Mouse (Mus musculus) cerebral cortex, adult 2 months (tissue): Measurements from ENCODE around the gene Fbln5.

Source experiments
- WGBS: fragments of 180-500 bp; shearing (Covaris S2); methylation state at CpG from one replicate; pipeline ENCODE4 v1.1.7; 2018; 5-methylcytosine and 5-hydroxymethylcytosine counted together

Gene Fbln5

GRCm38 (mm10) chr12:101818608-101819370 is at the start of gene Fbln5:
Gene Fbln5 (minus strand): TSS chr12:101819055.
- 2% methylated on average over 46 of the region's 46 CpGs for WGBS

DNA sequence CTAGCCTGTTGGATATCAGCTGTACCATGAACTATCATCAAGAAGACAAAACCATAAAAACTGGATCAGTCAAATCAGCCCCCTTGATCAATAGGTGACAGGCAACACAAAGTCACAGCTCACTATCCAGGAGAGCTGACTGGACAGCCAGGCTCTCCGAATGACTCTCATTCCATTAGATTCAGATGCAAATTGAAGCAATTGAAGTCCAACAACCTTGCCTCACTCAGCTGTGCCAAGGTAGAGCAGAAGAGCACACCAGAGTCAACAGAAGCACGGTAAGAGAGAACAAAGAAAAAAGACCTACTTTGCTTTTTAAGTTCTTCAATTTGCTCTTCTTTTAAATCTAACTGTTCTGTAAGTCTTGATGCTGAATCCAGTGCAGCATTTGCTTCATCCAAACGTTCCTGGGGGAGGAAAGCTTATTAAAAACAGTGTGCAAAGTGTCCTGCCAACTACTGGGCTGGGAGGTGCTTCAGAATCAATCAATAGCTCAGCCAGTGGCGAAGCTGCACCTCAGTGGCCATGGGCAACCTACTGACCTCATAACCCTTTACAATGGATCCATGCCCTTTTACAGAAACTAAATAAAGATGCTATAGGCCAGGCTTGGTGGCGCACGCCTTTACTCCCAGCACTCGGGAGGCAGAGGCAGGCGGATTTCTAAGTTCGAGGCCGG is 43.6 kb upstream of the Fbln5 start:
- WGBS = 86% methylated on average over 10 of the region's 10 CpGs

GRCm38 (mm10) chr12:101860256-101860655 is 41.4 kb upstream of the Fbln5 start:
- WGBS = 94% methylated on average over 1 of the region's 1 CpGs

GRCm38 (mm10) chr12:101858011-101858410 is 39.2 kb upstream of the Fbln5 start:
- WGBS = 93% methylated on average over 5 of the region's 5 CpGs

DNA sequence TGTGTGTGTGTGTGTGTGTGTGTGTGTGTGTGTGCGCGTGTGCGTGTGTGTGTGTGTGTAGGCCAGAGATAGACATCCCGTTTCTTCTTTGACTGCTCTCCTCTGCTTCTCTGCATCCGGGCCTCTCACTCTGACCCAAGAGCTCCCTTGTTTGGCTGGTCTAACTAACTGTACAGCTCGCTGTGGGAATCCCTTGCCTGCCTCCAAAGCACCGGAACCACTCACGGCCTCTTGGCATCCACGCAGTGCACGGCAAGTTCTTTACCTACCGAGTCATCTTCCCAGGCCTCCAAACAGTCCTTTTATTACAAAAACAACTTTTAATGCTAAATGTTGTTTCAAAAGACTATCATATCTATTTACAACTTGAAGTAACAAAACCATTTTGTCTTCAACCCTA is 35.5 kb upstream of the Fbln5 start:
- 87% methylated on average over 11 of the region's 11 CpGs for WGBS

DNA sequence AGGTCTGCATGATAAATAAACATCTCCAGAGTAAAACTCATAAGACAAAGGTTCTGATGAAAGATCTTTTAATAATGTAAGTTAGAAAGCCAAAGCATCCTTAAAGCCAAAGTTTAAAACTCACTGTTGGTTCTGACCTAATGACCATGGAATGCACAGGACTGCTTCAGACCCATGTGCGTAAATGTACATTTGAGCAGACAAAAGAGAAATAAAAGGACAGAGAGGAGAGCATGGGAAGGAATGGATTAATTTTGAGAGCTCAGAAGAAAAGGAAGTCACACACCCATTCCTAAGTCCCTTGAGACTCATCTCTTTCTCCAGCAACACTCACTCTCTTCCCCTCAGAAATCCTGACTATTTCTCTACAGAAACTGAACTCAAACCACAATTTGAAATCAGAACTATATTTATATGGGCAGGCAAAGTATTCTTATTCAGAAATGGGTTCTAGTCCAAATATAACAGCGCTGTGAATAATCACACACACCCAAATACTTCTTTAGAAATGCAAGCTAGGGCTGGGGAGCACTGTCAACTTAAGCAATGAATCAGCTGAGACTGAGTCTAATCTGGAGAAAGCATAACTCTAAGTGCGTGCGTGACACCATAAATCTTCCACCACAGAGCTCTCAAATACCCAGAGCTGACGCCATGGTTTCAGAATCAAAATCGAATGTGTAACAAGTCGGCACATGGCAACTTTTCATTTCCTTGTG is 33.1 kb upstream of the Fbln5 start:
- 60% methylated on average over 7 of the region's 7 CpGs for WGBS

DNA sequence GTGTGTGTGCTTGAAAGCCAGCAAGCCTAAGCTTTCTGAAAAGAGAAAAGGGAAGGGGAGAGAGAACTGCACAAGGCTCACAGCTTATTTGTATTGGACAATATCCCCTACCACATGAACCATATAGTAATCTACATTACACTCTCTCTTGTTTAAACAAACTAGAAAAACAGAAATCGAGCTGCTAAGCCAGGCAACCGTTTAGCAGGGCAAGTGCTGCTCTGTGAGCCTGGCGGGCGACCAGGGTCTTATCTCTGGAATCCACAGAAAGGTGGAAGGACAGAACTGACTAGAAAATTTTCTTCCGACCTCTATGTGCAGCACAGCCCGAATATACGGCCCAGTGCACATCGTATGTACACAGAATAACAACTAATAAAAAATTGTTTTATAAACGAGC is 32.5 kb upstream of the Fbln5 start:
- 87% methylated on average over 9 of the region's 9 CpGs for WGBS

- 87% methylated on average over 10 of the region's 10 CpGs for WGBS
Observed at GRCm38 (mm10) chr12:101836546-101837274, 17.9 kb upstream of the Fbln5 start.

DNA sequence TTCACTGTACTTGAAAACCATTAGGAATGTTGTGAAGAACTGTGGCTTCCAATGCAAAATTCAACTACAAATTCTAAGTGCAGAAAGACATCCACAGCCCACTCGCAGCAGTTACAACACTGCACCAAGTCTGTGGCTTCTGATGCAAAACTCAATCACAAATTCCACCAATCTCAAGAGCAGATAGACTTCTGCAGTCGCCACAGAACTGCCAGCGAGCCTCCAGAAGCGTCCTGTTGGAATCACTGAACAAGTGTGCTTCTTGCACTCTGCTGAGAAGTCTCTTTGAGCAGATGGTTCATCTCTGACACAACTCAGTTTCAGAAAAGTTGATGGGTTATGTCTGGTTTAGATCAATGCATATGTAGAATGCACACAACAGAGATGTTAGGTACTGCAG is 15.9 kb upstream of the Fbln5 start:
- 76% methylated on average over 4 of the region's 4 CpGs for WGBS

DNA sequence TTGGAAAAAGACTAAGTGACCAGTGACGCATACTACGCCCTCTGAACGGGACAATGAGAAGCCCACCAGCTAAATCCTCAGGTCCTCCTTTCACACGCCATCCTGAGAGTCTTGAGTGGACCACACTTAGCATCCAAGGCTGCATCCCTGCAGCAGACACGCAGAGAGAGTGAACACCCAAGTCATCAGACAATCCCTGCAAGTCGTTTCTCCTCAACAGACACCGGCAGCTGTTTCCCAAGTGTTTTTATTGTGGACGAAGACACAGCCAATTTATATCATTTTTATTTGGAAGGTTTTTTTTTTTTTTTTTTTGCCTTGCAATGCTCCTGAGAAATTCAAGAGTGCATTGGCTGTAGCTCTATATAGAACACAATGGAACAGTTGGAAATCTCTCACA is 14.9 kb upstream of the Fbln5 start:
- WGBS = 94% methylated on average over 8 of the region's 8 CpGs

GRCm38 (mm10) chr12:101833115-101833506 is 14.3 kb upstream of the Fbln5 start:
- WGBS = 97% methylated on average over 6 of the region's 6 CpGs

GRCm38 (mm10) chr12:101832179-101833114 is 13.6 kb upstream of the Fbln5 start:
- WGBS = 85% methylated on average over 7 of the region's 7 CpGs

GRCm38 (mm10) chr12:101831221-101831620 is 12.4 kb upstream of the Fbln5 start:
- WGBS = 67% methylated on average over 4 of the region's 4 CpGs

DNA sequence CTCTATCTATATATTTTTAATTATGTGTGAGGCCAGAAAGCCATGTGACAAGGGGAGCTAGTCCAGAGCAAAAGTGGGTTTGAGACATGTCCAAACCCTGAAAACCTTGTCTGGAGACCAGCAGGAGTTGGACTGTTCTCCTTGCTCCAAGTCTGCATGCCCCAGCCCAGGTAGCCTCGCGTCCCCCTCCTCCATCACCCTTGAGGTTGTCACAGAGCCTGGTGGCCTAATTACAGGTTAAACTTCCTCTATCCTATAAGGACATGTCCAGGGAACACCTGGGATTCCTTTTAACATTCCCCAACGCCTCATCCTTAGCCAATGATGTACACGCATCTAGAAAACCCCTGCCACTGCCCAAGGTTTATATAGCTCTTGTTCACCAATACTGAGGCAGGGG is 4.3 kb upstream of the Fbln5 start:
- 95% methylated on average over 4 of the region's 4 CpGs for WGBS

DNA sequence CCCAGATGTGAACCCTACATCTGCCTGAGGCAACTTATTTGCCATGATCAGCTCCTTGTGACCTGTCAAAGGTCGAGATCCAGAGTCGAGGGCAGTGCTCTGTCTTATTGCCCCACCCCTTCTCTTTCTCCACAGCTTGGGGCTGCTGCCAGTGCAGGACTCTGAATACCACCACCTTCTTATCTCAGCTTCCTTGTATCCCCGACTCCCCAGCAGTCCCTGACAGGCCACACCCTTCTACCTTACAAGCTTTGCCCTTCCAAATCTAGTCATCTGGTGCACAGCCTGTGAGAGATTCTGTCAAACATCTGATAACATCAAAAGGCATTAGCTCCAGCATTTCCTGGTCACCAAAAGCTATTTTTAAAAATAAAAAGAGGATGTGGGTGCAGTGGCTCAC is 2.7 kb upstream of the Fbln5 start:
- 47% methylated on average over 3 of the region's 3 CpGs for WGBS

- 54% methylated on average over 9 of the region's 9 CpGs for WGBS
Observed at GRCm38 (mm10) chr12:101819570-101819969, 715 bp upstream of the Fbln5 start.

- WGBS = 20% methylated on average over 11 of the region's 11 CpGs
Observed at GRCm38 (mm10) chr12:101818246-101818607, 628 bp downstream of the Fbln5 start.

GRCm38 (mm10) chr12:101816810-101817209 is 2.0 kb downstream of the Fbln5 start:
- WGBS = 68% methylated on average over 5 of the region's 5 CpGs

GRCm38 (mm10) chr12:101815796-101816195 is 3.1 kb downstream of the Fbln5 start:
- WGBS = 87% methylated on average over 6 of the region's 6 CpGs

- 95% methylated on average over 2 of the region's 2 CpGs for WGBS
Observed at GRCm38 (mm10) chr12:101814423-101814822, 4.4 kb downstream of the Fbln5 start.

- 69% methylated on average over 6 of the region's 6 CpGs for WGBS
Observed at GRCm38 (mm10) chr12:101811181-101811580, 7.7 kb downstream of the Fbln5 start.
